Mouse (Mus musculus): ENCODE measurements around the gene Kctd12b.
"Not testable (repeated sequence)": the region's sequence is repeated elsewhere in the genome, so short reads cannot be mapped to it uniquely, and the experiment has no call there.

The Kctd12b gene

DNA sequence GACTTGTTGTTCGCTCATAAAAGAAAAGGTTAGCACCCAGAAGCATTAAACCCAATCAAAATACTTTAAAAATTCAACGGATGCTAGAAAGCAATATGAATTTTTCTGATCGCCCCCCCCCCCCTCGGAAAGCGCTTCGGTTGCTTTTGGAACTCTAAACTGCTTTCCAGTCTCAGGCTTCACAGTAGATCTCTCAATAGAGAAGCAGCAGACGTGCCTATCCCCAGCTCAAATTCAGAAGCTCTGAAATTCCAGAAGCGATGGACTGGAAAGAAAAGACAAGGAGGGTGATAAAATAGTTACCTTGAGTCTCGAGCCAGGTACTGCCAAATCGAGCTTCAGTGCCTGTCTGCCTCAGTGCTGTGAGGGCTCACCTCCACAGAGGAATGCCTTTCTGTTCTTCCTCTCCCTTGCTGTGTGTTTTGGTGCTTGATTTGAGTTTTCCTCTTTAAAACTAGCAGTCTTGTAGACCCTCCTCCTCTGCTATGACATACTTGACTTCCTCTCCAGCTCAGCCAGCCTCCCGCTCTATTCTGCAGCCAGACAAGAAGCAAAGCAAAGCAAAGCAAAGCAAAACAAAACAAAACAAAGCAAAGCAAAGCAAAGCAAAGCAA, at the start of gene Kctd12b:
Kctd12b (minus strand) TSS at position 610 of the 614 bp plus-strand sequence.
- in situ Hi-C loops (cut with MboI; ENCODE audit: low pct_unique_long_range_greater_than_20kb in 1 of 2, low sequenced_read_pairs in 2 of 2, unreplicated experiment in 1 of 2), result no loop called here

DNA sequence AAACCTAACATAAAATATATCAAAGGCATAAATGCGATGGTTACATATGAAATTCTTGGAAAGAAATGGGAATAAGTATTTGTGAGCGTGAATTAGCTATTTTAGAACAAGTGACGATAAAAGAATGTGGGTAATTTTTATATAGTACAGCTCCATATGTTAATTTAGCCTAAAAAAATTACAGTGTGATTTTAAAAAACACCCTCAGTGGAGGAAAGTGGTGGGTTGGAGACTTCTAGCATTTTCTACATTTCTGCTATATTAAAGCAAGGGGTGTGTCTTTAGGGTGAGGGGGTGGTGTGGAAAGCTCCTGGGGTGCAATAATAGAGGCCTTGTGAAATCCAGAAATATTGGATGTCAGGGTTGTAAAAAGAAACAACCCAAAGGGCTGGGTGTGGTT, 46.3 kb upstream of the Kctd12b start:
- in situ Hi-C loops (cut with MboI; ENCODE audit: low pct_unique_long_range_greater_than_20kb in 1 of 2, low sequenced_read_pairs in 2 of 2, unreplicated experiment in 1 of 2), result no loop called here

DNA sequence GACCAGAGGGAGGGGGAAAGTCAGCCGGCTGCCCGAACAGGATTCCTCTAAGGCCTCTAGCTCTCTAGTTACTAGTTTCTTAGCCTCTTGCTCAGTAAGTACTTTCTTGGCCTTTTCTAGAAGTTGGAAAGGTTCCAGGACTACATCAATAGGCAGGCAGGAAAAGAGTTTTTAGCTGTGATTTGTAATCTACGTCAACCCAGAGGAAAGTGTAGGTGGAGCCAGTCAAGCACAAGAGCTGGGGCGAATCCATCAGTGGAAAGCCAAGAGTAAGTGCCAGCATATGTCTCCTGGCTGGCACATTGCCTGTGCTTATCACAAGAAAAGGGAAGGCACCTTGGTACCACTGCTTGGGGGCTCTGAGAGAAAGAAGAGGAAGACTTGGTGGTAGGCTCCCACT, 39.5 kb upstream of the Kctd12b start:
- in situ Hi-C loops (cut with MboI; ENCODE audit: low pct_unique_long_range_greater_than_20kb in 1 of 2, low sequenced_read_pairs in 2 of 2, unreplicated experiment in 1 of 2), result no loop called here

DNA sequence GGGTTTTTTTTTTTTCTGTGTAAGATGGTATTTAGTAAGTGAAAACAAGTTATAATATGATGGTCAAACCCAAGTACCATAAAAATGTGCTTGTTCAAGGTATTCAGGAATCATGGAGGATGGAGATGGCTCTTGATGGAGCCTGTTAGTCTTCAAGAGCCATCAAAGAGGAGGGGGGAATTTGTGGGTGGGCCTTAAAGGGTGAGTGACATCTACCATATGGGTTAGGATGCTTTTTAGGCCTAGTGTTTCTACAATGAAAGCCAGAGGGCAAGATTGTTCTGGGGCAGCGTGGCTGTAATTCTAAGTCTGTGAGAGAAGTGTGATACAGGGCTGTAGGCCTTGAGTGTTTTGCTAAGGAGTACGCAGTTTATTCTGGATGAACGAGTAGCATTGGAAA, 28.2 kb upstream of the Kctd12b start:
- in situ Hi-C loops (cut with MboI; ENCODE audit: low pct_unique_long_range_greater_than_20kb in 1 of 2, low sequenced_read_pairs in 2 of 2, unreplicated experiment in 1 of 2), result loop anchor here in 1 of 2 experiments (25.0 kb wide), 2 partner anchors 112 to 312 kb away; no protein-coding TSS in a partner anchor

DNA sequence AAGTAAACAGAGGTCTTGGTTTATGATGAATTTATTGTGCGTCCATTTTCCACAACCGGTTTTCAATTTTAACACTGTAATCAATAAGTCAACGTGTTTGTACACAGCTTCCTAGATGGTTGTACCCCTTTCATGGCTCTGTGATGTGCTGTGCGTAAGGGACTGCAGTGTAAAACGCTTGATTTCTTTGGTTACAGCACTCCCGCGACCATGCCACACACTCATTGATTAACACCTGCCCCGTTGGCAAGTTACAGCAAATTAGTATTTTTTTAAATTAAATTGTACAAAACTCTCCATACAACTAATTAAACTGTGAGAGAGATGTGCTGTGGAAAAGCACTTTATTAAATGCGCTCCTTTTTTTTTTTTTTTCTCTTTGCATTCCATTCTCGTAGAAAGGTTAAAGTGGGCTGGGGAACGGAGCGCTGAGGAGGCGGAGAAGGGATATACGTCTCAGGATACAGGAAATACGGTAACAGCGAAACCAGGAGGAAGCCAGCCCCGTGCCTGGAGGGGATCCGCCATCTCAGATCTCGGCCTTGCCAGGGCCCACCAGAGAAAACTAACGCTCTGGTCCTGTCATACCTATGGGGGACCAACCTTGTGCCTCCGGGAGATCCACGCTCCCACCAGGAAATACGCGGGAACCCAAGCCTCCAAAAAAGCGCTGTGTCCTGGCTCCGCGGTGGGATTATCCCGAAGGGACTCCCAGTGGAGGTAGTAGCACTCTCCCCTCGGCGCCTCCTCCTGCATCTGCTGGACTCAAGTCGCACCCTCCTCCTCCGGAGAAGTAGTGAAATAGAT, 27.1 kb upstream of the Kctd12b start, which contains the start of gene Nbdy:
Nbdy (plus strand) TSS at position 481 of the 807 bp plus-strand sequence.
- in situ Hi-C loops (cut with MboI; ENCODE audit: low pct_unique_long_range_greater_than_20kb in 1 of 2, low sequenced_read_pairs in 2 of 2, unreplicated experiment in 1 of 2), result loop anchor here in 1 of 2 experiments (25.0 kb wide), 2 partner anchors 111 to 311 kb away; no protein-coding TSS in a partner anchor

DNA sequence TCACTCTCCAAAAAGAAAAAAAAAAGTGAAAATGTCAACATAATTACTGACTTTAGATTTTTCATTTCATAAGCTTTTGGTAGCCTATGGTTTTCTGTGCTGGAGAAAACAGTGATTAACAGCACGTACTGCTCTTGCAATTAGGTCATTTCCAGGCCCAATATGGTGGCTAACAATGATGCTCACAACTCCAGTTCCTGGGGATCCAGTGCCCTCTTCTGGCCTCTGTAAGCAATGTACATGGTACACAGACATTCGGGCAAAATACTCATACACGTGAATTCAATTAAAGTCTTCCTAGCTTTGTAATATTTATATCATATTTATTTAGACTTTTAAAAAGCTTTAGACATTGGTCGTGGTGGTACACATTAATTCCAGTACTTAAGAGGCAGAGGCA, 23.4 kb upstream of the Kctd12b start:
- in situ Hi-C loops (cut with MboI; ENCODE audit: low pct_unique_long_range_greater_than_20kb in 1 of 2, low sequenced_read_pairs in 2 of 2, unreplicated experiment in 1 of 2), result loop anchor here in 1 of 2 experiments (25.0 kb wide), 2 partner anchors 107 to 307 kb away; no protein-coding TSS in a partner anchor

DNA sequence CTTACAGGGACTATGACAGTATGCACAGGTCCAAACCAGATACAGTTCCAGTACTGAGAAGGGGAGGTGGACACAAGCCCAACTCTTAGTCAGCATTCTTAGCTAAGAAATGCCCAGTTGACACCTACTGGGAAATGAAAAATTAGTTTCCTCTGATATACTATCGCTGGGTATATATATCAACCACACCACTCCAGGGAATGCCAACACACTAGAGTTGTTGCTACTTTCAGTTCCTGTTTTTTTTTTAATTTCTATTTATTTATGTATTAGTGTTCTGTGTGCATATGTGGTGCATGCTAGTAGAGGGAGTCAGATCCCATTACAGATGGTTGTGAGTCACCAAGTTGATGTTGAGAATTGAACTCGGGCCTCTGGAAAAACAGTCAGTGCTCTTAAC, 20.5 kb upstream of the Kctd12b start:
- in situ Hi-C loops (cut with MboI; ENCODE audit: low pct_unique_long_range_greater_than_20kb in 1 of 2, low sequenced_read_pairs in 2 of 2, unreplicated experiment in 1 of 2), result loop anchor here in 1 of 2 experiments (25.0 kb wide), 2 partner anchors 104 to 304 kb away; no protein-coding TSS in a partner anchor

DNA sequence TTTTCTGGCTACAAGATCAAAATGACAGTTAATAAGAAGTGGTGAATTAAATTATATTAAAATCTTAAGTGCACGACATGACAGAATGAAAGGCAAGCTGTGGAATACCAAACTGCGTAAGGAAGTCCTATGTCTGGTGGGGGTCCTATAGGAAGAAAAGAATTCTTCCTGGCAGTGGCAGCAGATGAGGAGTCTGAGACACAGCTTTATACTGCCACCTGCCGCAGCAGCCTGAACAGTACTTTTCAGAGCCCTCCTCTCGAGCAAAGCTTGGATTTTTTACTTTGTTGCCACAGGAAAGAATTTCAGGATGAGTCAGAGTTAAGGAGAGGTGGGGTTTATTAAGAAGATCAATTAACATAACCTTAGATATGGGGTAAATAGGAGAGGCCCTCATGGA, 11.5 kb upstream of the Kctd12b start:
- in situ Hi-C loops (cut with MboI; ENCODE audit: low pct_unique_long_range_greater_than_20kb in 1 of 2, low sequenced_read_pairs in 2 of 2, unreplicated experiment in 1 of 2), result loop anchor here (5.0 to 25.0 kb wide), 4 partner anchors 95 to 303 kb away; no protein-coding TSS in a partner anchor

DNA sequence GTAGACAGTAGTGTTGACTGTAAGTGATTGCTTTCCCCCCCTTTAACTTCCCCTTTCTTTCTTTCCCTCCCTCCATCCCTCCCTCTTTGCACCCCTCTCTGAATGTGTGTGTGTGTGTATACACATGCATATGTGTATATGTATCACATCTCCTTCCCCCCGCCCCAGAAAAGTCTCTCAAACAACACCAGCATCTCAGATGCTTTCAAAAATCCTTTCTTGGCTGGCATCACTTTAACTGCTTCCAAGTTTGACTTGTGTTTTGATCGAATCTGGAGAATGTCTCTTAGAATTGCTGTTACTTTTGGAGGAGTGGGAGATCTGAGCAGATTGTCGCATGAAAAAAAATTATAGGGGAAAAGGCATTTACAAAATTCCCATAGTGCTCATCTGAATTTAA, 4.3 kb upstream of the Kctd12b start:
- in situ Hi-C loops (cut with MboI; ENCODE audit: low pct_unique_long_range_greater_than_20kb in 1 of 2, low sequenced_read_pairs in 2 of 2, unreplicated experiment in 1 of 2), result loop anchor here (10.0 to 25.0 kb wide), 3 partner anchors 88 to 296 kb away; no protein-coding TSS in a partner anchor

DNA sequence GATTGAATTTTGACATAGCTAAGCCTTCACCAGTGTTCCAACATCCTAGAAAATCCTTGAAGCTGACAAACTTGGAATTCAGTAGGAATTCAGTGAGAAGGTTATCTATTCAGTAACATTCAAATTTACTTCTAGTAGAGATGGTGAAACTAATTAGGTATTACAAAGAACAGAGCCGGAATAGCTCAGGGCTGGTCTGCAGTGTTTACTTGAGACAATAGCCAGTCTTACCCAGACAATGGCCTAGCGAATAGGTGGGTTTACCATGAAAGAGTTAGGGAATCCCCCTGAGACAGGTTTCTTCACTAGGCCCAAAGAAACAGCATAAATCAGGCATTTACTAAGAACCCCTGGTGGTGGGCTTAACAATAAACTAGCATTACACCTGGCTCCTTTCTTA, 28.0 kb downstream of the Kctd12b start:
- in situ Hi-C loops (cut with MboI; ENCODE audit: low pct_unique_long_range_greater_than_20kb in 1 of 2, low sequenced_read_pairs in 2 of 2, unreplicated experiment in 1 of 2), result not testable (repeated sequence)

DNA sequence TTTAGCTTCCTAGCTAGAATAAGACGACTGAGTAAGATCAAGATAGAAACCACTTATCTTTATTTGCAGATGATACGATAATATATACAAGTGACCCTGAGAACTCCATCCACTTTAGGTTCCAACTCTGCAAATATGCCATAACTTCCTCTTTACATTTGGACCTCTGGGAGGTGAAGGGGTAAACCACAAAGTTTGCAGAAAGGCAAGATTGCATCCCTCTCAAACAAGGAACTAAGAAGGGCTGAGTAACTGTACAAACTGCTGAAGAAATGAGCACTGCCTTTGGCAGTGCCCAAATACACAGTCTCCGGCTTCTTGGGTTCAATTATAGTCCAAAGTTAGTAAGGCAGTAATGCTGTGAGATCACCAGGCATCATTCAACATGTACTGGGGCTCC, 31.3 kb downstream of the Kctd12b start:
- in situ Hi-C loops (cut with MboI; ENCODE audit: low pct_unique_long_range_greater_than_20kb in 1 of 2, low sequenced_read_pairs in 2 of 2, unreplicated experiment in 1 of 2), result no loop called here

DNA sequence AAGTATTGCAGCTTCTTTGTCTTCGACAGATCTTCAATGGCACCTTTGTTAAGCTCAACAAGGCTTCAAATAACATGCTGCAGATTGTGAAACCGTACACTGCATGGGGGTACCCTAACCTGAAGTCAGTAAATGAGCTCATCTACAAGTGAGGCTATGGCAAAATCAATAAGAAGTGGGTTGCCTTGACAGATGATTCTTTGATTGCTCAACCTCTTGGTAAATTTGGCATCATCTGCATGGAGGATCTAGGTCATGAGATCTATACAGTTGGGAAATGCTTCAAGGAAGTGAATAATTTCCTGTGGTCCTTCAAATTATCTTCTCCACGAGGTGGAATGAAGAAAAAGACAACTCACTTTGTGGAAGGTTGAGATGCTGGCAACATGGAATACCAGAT, 39.2 kb downstream of the Kctd12b start:
- in situ Hi-C loops (cut with MboI; ENCODE audit: low pct_unique_long_range_greater_than_20kb in 1 of 2, low sequenced_read_pairs in 2 of 2, unreplicated experiment in 1 of 2), result no loop called here

DNA sequence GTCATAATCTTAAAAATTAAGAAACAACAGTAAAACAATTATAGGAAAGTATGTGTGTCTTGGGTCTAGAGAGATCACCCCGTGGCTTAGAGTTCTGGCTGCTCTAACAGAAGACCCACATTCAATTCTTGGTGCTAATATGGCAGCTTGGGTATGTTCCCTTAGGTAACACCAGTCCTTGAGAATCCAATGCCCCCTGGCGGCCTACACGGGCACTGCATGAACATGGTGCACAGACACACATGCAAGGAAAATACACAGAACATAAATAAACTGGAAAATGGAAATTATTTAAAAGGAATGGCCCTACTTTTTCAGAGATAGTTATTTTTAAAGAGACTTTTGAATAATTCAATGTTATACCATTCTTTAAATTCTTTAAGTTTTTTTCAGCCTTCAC, 55.6 kb downstream of the Kctd12b start:
- in situ Hi-C loops (cut with MboI; ENCODE audit: low pct_unique_long_range_greater_than_20kb in 1 of 2, low sequenced_read_pairs in 2 of 2, unreplicated experiment in 1 of 2), result no loop called here

DNA sequence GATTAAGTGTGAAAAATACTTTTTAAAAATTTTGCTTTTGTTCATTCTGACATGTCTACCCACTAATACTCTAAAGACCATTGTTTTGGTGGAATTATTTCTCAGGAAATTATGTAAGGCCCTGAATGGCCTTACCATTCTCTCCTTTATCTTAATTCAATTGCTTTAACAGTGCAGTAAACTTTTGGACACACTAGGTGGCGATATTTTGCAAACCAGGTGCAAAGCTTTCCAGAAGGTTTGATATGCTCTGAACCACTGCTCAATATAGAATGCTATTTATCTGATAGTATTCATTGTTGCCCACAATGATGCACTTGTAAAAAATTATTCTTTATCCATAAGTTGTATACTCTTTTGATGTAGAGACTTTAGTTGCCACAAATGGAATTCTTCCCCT, 59.9 kb downstream of the Kctd12b start:
- in situ Hi-C loops (cut with MboI; ENCODE audit: low pct_unique_long_range_greater_than_20kb in 1 of 2, low sequenced_read_pairs in 2 of 2, unreplicated experiment in 1 of 2), result no loop called here
